Comparison of ENCODE assay signal across 8 mouse cellular contexts in genomic region chr5:92505402-92505865, GRCm38 (mm10). TPM values are rescaled to one million over a fixed set of nuclear protein-coding genes. Genes with fewer than 3 reads are reported as not detected.
DNase-seq lines count a peak whose midpoint lies in the region; ATAC-seq and TF ChIP-seq lines count a peak whose summit lies in the region.

No protein-coding gene starts in this region.

- TF ChIP-seq EP300 in liver, embryonic 14.5 days (IDR thresholded peaks at IDR 0.05; ENCODE audit: low read depth), result no peak
- TF ChIP-seq EP300 in stomach, postnatal 0 days (optimal IDR thresholded peaks at IDR 0.05), result no peak

- peak overlapping the region; percentile 98 for H3K9ac ChIP-seq in heart, embryonic 15.5 days
- peak overlapping the region; percentile 32 for H3K9ac ChIP-seq in liver, embryonic 14.5 days (replicated peaks)
- peak overlapping the region; percentile 85 for H3K9ac ChIP-seq in neural tube, embryonic 11.5 days (ENCODE audit: low read length)
- H3K9ac ChIP-seq in stomach, postnatal 0 days (ENCODE audit: low read length), result peak overlapping the region; percentile 98

- H3K27me3 ChIP-seq in heart, embryonic 15.5 days, result no peaks in the 10 kb centered on the region
- H3K27me3 ChIP-seq in liver, embryonic 14.5 days (ENCODE audit: control insufficient read depth, insufficient read depth, low read length), result no peaks in the 10 kb centered on the region
- H3K27me3 ChIP-seq in neural tube, embryonic 11.5 days (ENCODE audit: control insufficient read depth, insufficient read depth, low read length), result no peaks in the 10 kb centered on the region
- no peaks in the 10 kb centered on the region for H3K27me3 ChIP-seq in stomach, postnatal 0 days (ENCODE audit: control insufficient read depth, insufficient read depth, low read length)

- no peaks in the 10 kb centered on the region for H3K9me3 ChIP-seq in heart, embryonic 15.5 days (replicated peaks)
- H3K9me3 ChIP-seq in liver, embryonic 14.5 days (ENCODE audit: control insufficient read depth, low read length), result no peaks in the 10 kb centered on the region
- no peaks in the 10 kb centered on the region for H3K9me3 ChIP-seq in neural tube, embryonic 11.5 days (ENCODE audit: control insufficient read depth, low read length)
- no peaks in the 10 kb centered on the region for H3K9me3 ChIP-seq in stomach, postnatal 0 days (ENCODE audit: control insufficient read depth, low read length)

- peak overlapping the region; percentile 96 for H3K27ac ChIP-seq in brown adipose tissue, adult 24 weeks (replicated peaks; ENCODE audit: low read depth, low read length)
- peak overlapping the region; percentile 99 for H3K27ac ChIP-seq in heart, embryonic 15.5 days
- no peak overlapping the region for H3K27ac ChIP-seq in liver, embryonic 14.5 days
- H3K27ac ChIP-seq in neural tube, embryonic 11.5 days (ENCODE audit: low read depth, low read length), result peak overlapping the region; percentile 97
- peak overlapping the region; percentile 100 for H3K27ac ChIP-seq in stomach, postnatal 0 days (replicated peaks)

- peak overlapping the region; percentile 94 for H3K4me3 ChIP-seq in brown adipose tissue, adult 24 weeks (ENCODE audit: insufficient read depth, low read depth, low read length)
- peak overlapping the region; percentile 94 for H3K4me3 ChIP-seq in heart, embryonic 15.5 days
- peak overlapping the region; percentile 62 to 87 for H3K4me3 ChIP-seq in liver, embryonic 14.5 days (ENCODE audit: insufficient read depth in 1 of 2, low read depth in 2 of 2, low read length in 2 of 2)
- H3K4me3 ChIP-seq in neural tube, embryonic 11.5 days (ENCODE audit: low read depth, low read length), result peak overlapping the region; percentile 74
- peak overlapping the region; percentile 97 for H3K4me3 ChIP-seq in stomach, postnatal 0 days (ENCODE audit: low read depth, low read length)

- peak overlapping the region; percentile 70 for H3K4me2 ChIP-seq in heart, embryonic 15.5 days
- H3K4me2 ChIP-seq in liver, embryonic 14.5 days (ENCODE audit: low read depth), result peak overlapping the region; percentile 76
- H3K4me2 ChIP-seq in neural tube, embryonic 11.5 days (ENCODE audit: low read depth), result peak overlapping the region; percentile 64
- peak overlapping the region; percentile 70 for H3K4me2 ChIP-seq in stomach, postnatal 0 days (replicated peaks; ENCODE audit: low read depth)

- peak; percentile 72 for TF ChIP-seq CTCF in liver, embryonic 14.5 days (IDR thresholded peaks at IDR 0.05; ENCODE audit: low read depth)
- peak; percentile 86 for TF ChIP-seq CTCF in stomach, postnatal 0 days (IDR thresholded peaks at IDR 0.05; ENCODE audit: low read depth)

- H3K4me1 ChIP-seq in brown adipose tissue, adult 24 weeks (ENCODE audit: control insufficient read depth, insufficient read depth, insufficient read length, low read length), result peaks cover 13% of the 10 kb centered on the region; the same call in 1 of the 2 replicates
- H3K4me1 ChIP-seq in heart, embryonic 15.5 days (replicated peaks), result peaks cover 26% of the 10 kb centered on the region
- peaks cover 7 to 23% of the 10 kb centered on the region in 2 experiments for H3K4me1 ChIP-seq in liver, embryonic 14.5 days (replicated peaks; ENCODE audit: control insufficient read depth in 2 of 2, insufficient read depth in 2 of 2, low read length in 1 of 2)
- peaks cover 6% of the 10 kb centered on the region; the same call in 1 of the 2 replicates for H3K4me1 ChIP-seq in neural tube, embryonic 11.5 days (ENCODE audit: control insufficient read depth, insufficient read depth, low read length)
- peaks cover 9% of the 10 kb centered on the region for H3K4me1 ChIP-seq in stomach, postnatal 0 days (replicated peaks; ENCODE audit: control insufficient read depth, insufficient read depth)

- under 1% methylated on average over 48 of the region's 48 CpGs for WGBS in heart, embryonic 15.5 days
- WGBS in liver, embryonic 14.5 days (ENCODE audit: insufficient replicate concordance), result under 1% methylated on average over 48 of the region's 48 CpGs
- 0% methylated on average over 47 of the region's 48 CpGs for WGBS in neural tube, embryonic 11.5 days
- 0% methylated on average over 41 of the region's 48 CpGs for WGBS in stomach, postnatal 0 days

- DNase-seq in CD4-positive, CD25-positive, alpha-beta regulatory T cell, adult 2 months (ENCODE audit: low read depth, low spot score), result peak; percentile 95
- peak; percentile 82 for DNase-seq in fibroblast of lung, adult 2 months (ENCODE audit: low read depth)
- peak; percentile 95 to 98 for DNase-seq in kidney, postnatal 25 days
- DNase-seq in liver, embryonic 14.5 days (ENCODE audit: low read depth in 3 of 3, low spot score in 3 of 3), result peak; percentile 70 to 79 (median 75)
- peak; percentile 97 for DNase-seq in neural tube, embryonic 11.5 days (ENCODE audit: low spot score)
- peak; percentile 98 for DNase-seq in stomach, postnatal 0 days (ENCODE audit: low spot score)

- peak; percentile 96 for ATAC-seq in heart, embryonic 15.5 days (replicated peaks; ENCODE audit: insufficient number of reproducible peaks, insufficient read depth, low FRiP score, low read depth)
- ATAC-seq in liver, embryonic 14.5 days (ENCODE audit: insufficient read depth), result peak; percentile 96
- ATAC-seq in neural tube, embryonic 11.5 days (ENCODE audit: insufficient read depth, low FRiP score, low TSS enrichment), result peak; percentile 96
- ATAC-seq in stomach, postnatal 0 days (ENCODE audit: low FRiP score, low TSS enrichment), result peak; percentile 96

- H3K36me3 ChIP-seq in heart, embryonic 15.5 days, result no peaks in the 10 kb centered on the region
- H3K36me3 ChIP-seq in liver, embryonic 14.5 days (replicated peaks; ENCODE audit: control insufficient read depth, insufficient read depth, low read depth), result no peaks in the 10 kb centered on the region
- no peaks in the 10 kb centered on the region for H3K36me3 ChIP-seq in neural tube, embryonic 11.5 days (ENCODE audit: control insufficient read depth, insufficient read depth, low read length)
- H3K36me3 ChIP-seq in stomach, postnatal 0 days (ENCODE audit: control insufficient read depth, insufficient read depth, low read length), result no peaks in the 10 kb centered on the region

RNA-seq across cellular contexts. Expression of gene Scarb2, which starts 1.2 kb away (rescaled TPM):
- polyA plus RNA-seq in brown adipose tissue, adult 24 weeks (2012; ENCODE audit: insufficient read depth, insufficient read length, missing spikeins), result 50.9 and 52.2 TPM in 2 replicates
- polyA plus RNA-seq in heart, embryonic 15.5 days (2015; fragmentation: Nextera tagmentation; extraction: Ambion mirVana), result 14.9 and 17.3 TPM in 2 replicates
- 4.5 and 5.7 TPM in 2 replicates for polyA plus RNA-seq in liver, embryonic 14.5 days (2012; rRNA removed)
- 5.2 and 5.4 TPM in 2 replicates for polyA plus RNA-seq in liver, embryonic 14.5 days (2014; fragmentation: Nextera tagmentation; extraction: Ambion mirVana)
- 12.4 and 13.2 TPM in 2 replicates for polyA plus RNA-seq in neural tube, embryonic 11.5 days (2014; fragmentation: Nextera tagmentation; extraction: Ambion mirVana)
- polyA plus RNA-seq in stomach, postnatal 0 days (2015; fragmentation: Nextera tagmentation; extraction: Ambion mirVana), result 19.1 and 20.9 TPM in 2 replicates

RNA-seq across cellular contexts. Expression of gene Fam47e, which starts 49.4 kb away (rescaled TPM):
- polyA plus RNA-seq in brown adipose tissue, adult 24 weeks (2012; ENCODE audit: insufficient read depth, insufficient read length, missing spikeins), result not detected in 2 replicates
- polyA plus RNA-seq in heart, embryonic 15.5 days (2015; fragmentation: Nextera tagmentation; extraction: Ambion mirVana), result 0.09 and 0.27 TPM in 2 replicates
- 0.96 and 1.0 TPM in 2 replicates for polyA plus RNA-seq in liver, embryonic 14.5 days (2012; rRNA removed)
- 1.4 and 1.8 TPM in 2 replicates for polyA plus RNA-seq in liver, embryonic 14.5 days (2014; fragmentation: Nextera tagmentation; extraction: Ambion mirVana)
- polyA plus RNA-seq in neural tube, embryonic 11.5 days (2014; fragmentation: Nextera tagmentation; extraction: Ambion mirVana), result not detected in 2 replicates
- 0.13 and 0.19 TPM in 2 replicates for polyA plus RNA-seq in stomach, postnatal 0 days (2015; fragmentation: Nextera tagmentation; extraction: Ambion mirVana)

Comparison
In these comparisons a context has a peak if more than half of its experiments do, and no peak if none do; other contexts are left out.
1. H3K9ac ChIP-seq: peak in every context shown above with its lines; median percentile 98 in heart, embryonic 15.5 days; 98 in stomach, postnatal 0 days; 85 in neural tube, embryonic 11.5 days; 32 in liver, embryonic 14.5 days.